Mouse (Mus musculus) G1E (cell line): ENCODE results near the gene Gm12569. TPM values are rescaled to one million over a fixed set of nuclear protein-coding genes. Genes with fewer than 3 reads are reported as not detected.

Experiments used
- ATAC-seq: 2 replicates; pipeline ENCODE4 v1.8.0; 2016; ENCODE audit warnings: mild to moderate bottlenecking; ENCODE audit not compliant: insufficient number of reproducible peaks, poor library complexity, low FRiP score, severe bottlenecking; ENCODE audit errors: extremely low read depth
- DNase-seq: peaks from one replicate; pipeline ENCODE4 v3.0.0; 2012; ENCODE audit warnings: low spot score
- H3K27me3 ChIP-seq: 2 replicates; pipeline ENCODE4 v1.6.1; 2012; ENCODE audit warnings: mild to moderate bottlenecking, low read length, inconsistent platforms; ENCODE audit not compliant: insufficient read depth
- H3K36me3 ChIP-seq: replicated peaks from 2 replicates; pipeline ENCODE3; 2012; ENCODE audit warnings: mild to moderate bottlenecking, inconsistent platforms
- H3K4me1 ChIP-seq: 2 replicates; pipeline ENCODE4 v1.6.1; 2012; ENCODE audit warnings: low read depth, low read length, inconsistent platforms, mixed read lengths; ENCODE audit not compliant: insufficient read depth
- H3K4me3 ChIP-seq: 2 replicates; pipeline ENCODE4 v1.5.1; 2012; ENCODE audit warnings: low read depth, mild to moderate bottlenecking, inconsistent platforms, low read length, moderate library complexity, mixed read lengths
- H3K9me3 ChIP-seq: replicated peaks from 2 replicates; pipeline ENCODE4 v1.6.1; 2012; ENCODE audit warnings: inconsistent platforms
- CTCF ChIP-seq: IDR thresholded peaks from 2 replicates; pipeline ENCODE4 v1.5.1; 2012; ENCODE audit warnings: low read depth, low read length, inconsistent platforms, mixed read lengths
- GATA1 ChIP-seq: IDR thresholded peaks from 2 replicates; pipeline ENCODE4 v1.6.1; 2012; ENCODE audit warnings: borderline replicate concordance, low read length, inconsistent platforms, mixed read lengths
- GATA2 ChIP-seq: IDR thresholded peaks from 2 replicates; pipeline ENCODE4 v1.6.1; 2012; ENCODE audit warnings: low read depth, low read length, inconsistent platforms, borderline replicate concordance
- POLR2AphosphoS5 ChIP-seq: IDR thresholded peaks from 2 replicates; pipeline ENCODE4 v1.6.1; 2012; ENCODE audit warnings: low read depth, low read length, inconsistent platforms; ENCODE audit not compliant: insufficient replicate concordance
- TAL1 ChIP-seq: conservative IDR thresholded peaks from 2 replicates; pipeline ENCODE4 v1.6.1; 2012; ENCODE audit warnings: low read depth, low read length, inconsistent platforms, mixed read lengths
- polyA plus RNA-seq: library from polyadenylated mRNA; stranded (reverse); fragments of >175 nt; gene quantifications from 2 replicates; pipeline ENCODE4 v1.2.3, GENCODE M21; 2012
- total RNA-seq, 2 experiments: library from RNA; stranded (forward) in 1 of 2; stranded (reverse) in 1 of 2; fragments of 200-1000 nt in 1 of 2; fragments of >200 nt in 1 of 2; fragmentation: Nextera tagmentation in 1 of 2; gene quantifications; 2 replicates each; pipeline ENCODE4 v1.2.3; 2014 to 2017

Gene Gm12569
- total and polyA plus RNA-seq, 3 experiments, result not detected

DNA sequence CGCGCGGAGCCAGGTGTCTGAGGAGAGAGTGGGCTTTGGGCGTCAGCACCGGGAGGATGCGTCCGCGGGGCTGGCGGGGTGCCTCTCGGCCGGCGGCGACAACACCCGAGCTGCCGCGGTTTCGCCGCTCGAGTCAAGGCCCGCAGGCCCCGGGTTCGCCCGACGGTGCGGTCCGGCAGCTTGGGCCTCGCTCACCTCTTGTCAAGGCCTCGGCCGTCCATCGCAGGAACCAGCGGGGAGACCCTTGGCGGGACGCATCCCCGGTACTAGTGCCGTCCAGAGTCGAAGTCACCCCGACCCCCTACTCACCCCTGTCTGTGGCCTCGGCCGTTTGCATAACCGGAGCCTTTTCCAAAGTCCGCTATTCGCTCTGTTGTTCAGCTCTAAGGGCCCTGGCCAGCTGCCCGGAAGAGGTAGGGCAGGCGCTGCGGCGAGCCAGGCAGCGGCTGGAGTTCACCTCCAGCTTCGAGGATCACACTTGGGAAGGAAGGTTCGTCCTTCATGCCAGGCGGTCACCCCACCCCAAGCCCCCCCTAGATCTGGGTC lies 43.1 kb downstream of the Gm12569 start:
- Histone ChIP-seq H3K9me3 (no peaks in the 10 kb centered on the region), H3K27me3 (peaks cover 9% of the 10 kb centered on the region; the same call in 1 of the 2 replicates), H3K4me1 (peaks cover 32% of the 10 kb centered on the region), H3K36me3 (peaks cover 21% of the 10 kb centered on the region), H3K4me3 (peak overlapping the region; percentile 98)
- DNase-seq (peak; percentile 17), ATAC-seq (no peak)
- TF ChIP-seq POLR2AphosphoS5, result no peak
- no peak for TF ChIP-seq GATA1
- TF ChIP-seq TAL1, result no peak
- no peak for TF ChIP-seq CTCF
- TF ChIP-seq GATA2, result no peak

DNA sequence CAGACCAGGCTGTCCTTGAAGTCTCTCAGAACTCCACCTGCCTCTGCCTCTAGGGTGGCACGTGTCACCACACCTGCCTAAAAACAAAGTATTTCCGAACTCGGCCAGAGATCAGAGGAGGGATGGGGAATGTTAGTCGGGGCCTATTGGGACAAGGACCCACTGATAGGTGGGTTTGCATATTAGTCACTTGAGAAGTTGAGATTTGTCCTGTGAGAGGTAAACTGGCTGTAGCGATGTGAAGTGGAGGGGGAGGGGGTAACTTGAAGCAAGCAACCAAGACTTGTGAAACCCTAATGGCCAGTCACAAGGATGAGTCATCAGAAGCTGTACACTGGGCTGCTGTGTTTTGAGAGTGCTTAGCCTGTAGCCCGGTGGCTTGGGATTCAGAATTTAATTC lies 44.1 kb downstream of the Gm12569 start:
- TF ChIP-seq GATA1, result no peak
- TF ChIP-seq CTCF, result no peak
- TF ChIP-seq GATA2, result no peak
- no peak for TF ChIP-seq TAL1
- TF ChIP-seq POLR2AphosphoS5, result no peak
- H3K4me1 ChIP-seq, result peaks cover 32% of the 10 kb centered on the region
- H3K4me3 ChIP-seq, result peak overlapping the region; percentile 98
- ATAC-seq, result peak; percentile 46; the same call in 1 of the 2 replicates
- no peaks in the 10 kb centered on the region for H3K9me3 ChIP-seq
- DNase-seq, result peak; percentile 22
- peaks cover 29% of the 10 kb centered on the region for H3K36me3 ChIP-seq
- peaks cover 6% of the 10 kb centered on the region; the same call in 1 of the 2 replicates for H3K27me3 ChIP-seq

- no peaks in the 10 kb centered on the region for H3K9me3 ChIP-seq
- peaks cover 32% of the 10 kb centered on the region for H3K4me1 ChIP-seq
- H3K4me3 ChIP-seq, result peak overlapping the region; percentile 25; the same call in 1 of the 2 replicates
- DNase-seq (no peak), ATAC-seq (no peak)
- H3K36me3 ChIP-seq, result peaks cover 34% of the 10 kb centered on the region
- TF ChIP-seq TAL1 (no peak), CTCF (peak; percentile 38; the same call in 1 of the 2 replicates)
- 0 out of 2 replicates have a peak, but pooled peaks cover under 1% of the 10 kb centered on the region for H3K27me3 ChIP-seq
Observed at GRCm38 (mm10) chr11:51265326-51265725, 45.1 kb downstream of the Gm12569 start.

DNA sequence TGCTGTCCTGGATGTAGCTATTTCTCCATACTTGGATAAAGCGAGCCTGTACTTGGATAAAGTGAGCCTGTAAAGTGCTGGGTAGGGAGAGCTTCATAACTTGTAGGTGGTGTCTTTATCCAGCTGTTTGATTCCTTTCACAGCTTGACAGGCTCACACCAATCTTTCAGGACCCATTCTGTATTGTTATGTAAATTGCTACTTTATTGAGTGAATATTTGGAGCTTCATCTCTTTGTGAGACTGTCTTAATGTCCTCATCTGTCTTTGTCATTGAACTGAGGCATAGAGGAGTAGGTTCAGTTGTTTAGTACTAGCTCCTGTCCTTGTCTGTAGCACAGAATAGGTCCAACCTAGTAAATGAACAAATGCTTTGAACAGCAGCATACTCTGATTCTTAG lies 54.1 kb downstream of the Gm12569 start:
- TF ChIP-seq TAL1 (no peak), CTCF (no peak), GATA1 (no peak), POLR2AphosphoS5 (no peak), GATA2 (no peak)
- Histone ChIP-seq H3K4me3 (no peak overlapping the region), H3K9me3 (no peaks in the 10 kb centered on the region), H3K4me1 (no peaks in the 10 kb centered on the region; the same call in 1 of the 2 replicates), H3K27me3 (no peaks in the 10 kb centered on the region), H3K36me3 (peaks cover 86% of the 10 kb centered on the region)
- ATAC-seq, result no peak
- no peak for DNase-seq

Other genes starting within 250 kb of the Gm12569 start
- not detected in 2 replicates for gene Olfr1377, start 238.5 kb upstream of the Gm12569 start, total RNA-seq (2014; fragmentation: Nextera tagmentation)
- 0.38 TPM in 1 of 2 replicates, not detected in the other for gene Olfr1377, start 238.5 kb upstream of the Gm12569 start, total RNA-seq (2017)
- gene Olfr1377, start 238.5 kb upstream of the Gm12569 start, polyA plus RNA-seq, result not detected in 2 replicates
- gene Olfr51, start 216.9 kb upstream of the Gm12569 start, total RNA-seq (2014; fragmentation: Nextera tagmentation), result not detected in 2 replicates
- gene Olfr51, start 216.9 kb upstream of the Gm12569 start, total RNA-seq (2017), result 0.11 TPM in 1 of 2 replicates, not detected in the other
- gene Olfr51, start 216.9 kb upstream of the Gm12569 start, polyA plus RNA-seq, result not detected in 2 replicates
- gene Olfr54, start 206.2 kb upstream of the Gm12569 start, total RNA-seq (2014; fragmentation: Nextera tagmentation), result not detected in 2 replicates
- 0.05 and 0.06 TPM in 2 replicates for gene Olfr54, start 206.2 kb upstream of the Gm12569 start, total RNA-seq (2017)
- not detected in 2 replicates for gene Olfr54, start 206.2 kb upstream of the Gm12569 start, polyA plus RNA-seq
- not detected in 2 replicates for gene Olfr1375, start 172.4 kb upstream of the Gm12569 start, total RNA-seq (2014; fragmentation: Nextera tagmentation)
- not detected in 2 replicates for gene Olfr1375, start 172.4 kb upstream of the Gm12569 start, total RNA-seq (2017)
- not detected in 2 replicates for gene Olfr1375, start 172.4 kb upstream of the Gm12569 start, polyA plus RNA-seq
- gene Zfp354a, start 161.2 kb upstream of the Gm12569 start, total RNA-seq (2014; fragmentation: Nextera tagmentation), result not detected in 2 replicates
- 0.23 TPM in 1 of 2 replicates, not detected in the other for gene Zfp354a, start 161.2 kb upstream of the Gm12569 start, total RNA-seq (2017)
- gene Zfp354a, start 161.2 kb upstream of the Gm12569 start, polyA plus RNA-seq, result not detected in 2 replicates
- 168 and 174 TPM in 2 replicates for gene Clk4, start 41.3 kb downstream of the Gm12569 start, total RNA-seq (2014; fragmentation: Nextera tagmentation)
- 179 and 210 TPM in 2 replicates for gene Clk4, start 41.3 kb downstream of the Gm12569 start, total RNA-seq (2017)
- 2.3 and 4.0 TPM in 2 replicates for gene Clk4, start 41.3 kb downstream of the Gm12569 start, polyA plus RNA-seq
- not detected in 2 replicates for gene BC049762, start 42.6 kb downstream of the Gm12569 start, total RNA-seq (2014; fragmentation: Nextera tagmentation)
- not detected in 2 replicates for gene BC049762, start 42.6 kb downstream of the Gm12569 start, total RNA-seq (2017)
- gene BC049762, start 42.6 kb downstream of the Gm12569 start, polyA plus RNA-seq, result not detected in 2 replicates
- not detected in 2 replicates for gene Col23a1, start 69.4 kb downstream of the Gm12569 start, total RNA-seq (2014; fragmentation: Nextera tagmentation)
- gene Col23a1, start 69.4 kb downstream of the Gm12569 start, total RNA-seq (2017), result 0.55 and 0.76 TPM in 2 replicates
- gene Col23a1, start 69.4 kb downstream of the Gm12569 start, polyA plus RNA-seq, result 0.01 TPM in 1 of 2 replicates, not detected in the other